Mouse (Mus musculus): ENCODE results near the gene Nupl1.

- TF ChIP-seq CTCF (IDR thresholded peaks at IDR 0.05; ENCODE audit: borderline replicate concordance, extremely low read depth, insufficient read depth, insufficient read length): no peak
- no peak for TF ChIP-seq POLR2A (IDR thresholded peaks at IDR 0.05; ENCODE audit: borderline replicate concordance, extremely low read depth, insufficient read depth, insufficient read length, poor library complexity, severe bottlenecking)
These were observed 33.6 kb downstream of the Nupl1 start for GRCm38 (mm10) chr14:60217616-60218015.
